Mouse (Mus musculus) B cell, adult 2 months (primary cell): ENCODE measurements around the gene Wdr46.
A peak's percentile ranks its signal among the peaks of the same experiment; 100 is the strongest.
"Not testable (repeated sequence)": the region's sequence is repeated elsewhere in the genome, so short reads cannot be mapped to it uniquely, and the experiment has no call there.

Experiments used
- DNase-seq, 2 experiments: peaks; one replicate each; pipeline ENCODE4 v3.0.0; 2022

Wdr46 gene

DNA sequence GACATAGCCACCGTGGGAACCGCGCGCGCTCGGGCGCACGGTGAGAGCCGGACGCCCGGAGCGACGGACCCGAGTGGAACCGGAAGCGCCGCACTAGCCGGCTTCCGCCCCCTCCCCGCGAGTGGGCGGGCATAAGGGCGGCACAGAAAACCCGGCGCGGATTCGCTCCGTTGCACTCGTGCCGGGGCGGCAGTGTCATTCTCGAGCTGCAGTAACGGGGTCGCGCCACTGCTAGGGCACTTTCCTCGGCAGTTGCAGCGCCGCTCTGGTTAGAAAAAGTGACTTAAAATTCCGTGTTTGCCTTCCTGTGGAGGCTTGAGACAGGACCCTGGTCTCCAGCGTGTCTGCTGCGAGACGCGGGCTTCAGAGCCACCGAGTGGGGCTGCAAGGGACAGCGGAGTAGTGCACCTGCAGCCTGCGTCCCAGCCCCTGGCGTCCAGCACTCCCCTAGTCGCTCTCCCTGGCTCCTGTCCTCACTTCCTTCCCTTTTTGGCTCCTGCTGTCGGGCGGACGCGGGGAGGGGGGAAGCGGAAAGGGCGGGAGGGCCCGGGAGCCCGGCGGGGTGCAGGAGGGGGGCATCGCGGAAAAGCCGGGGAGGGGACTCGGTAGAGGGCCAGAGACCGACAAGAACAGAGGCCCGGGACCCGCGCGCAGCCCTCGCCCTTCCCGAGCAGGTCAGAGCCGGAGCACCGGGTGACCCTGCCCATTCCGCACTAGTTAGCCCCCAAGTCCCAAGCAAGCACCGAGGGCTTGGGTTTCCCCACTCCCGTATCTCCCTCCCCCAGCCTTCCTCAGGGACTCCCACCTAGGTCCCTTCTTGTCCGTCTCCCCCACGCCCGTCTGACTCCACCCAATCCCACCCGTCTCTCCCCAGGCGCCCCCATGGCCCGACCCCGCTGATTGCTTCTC is 10.8 kb upstream of the Wdr46 start, which contains the start of gene Rgl2:
Gene Rgl2 (plus strand): TSS at position 173 of the 909 bp plus-strand sequence.
- peak; percentile 96 to 97 for DNase-seq

DNA sequence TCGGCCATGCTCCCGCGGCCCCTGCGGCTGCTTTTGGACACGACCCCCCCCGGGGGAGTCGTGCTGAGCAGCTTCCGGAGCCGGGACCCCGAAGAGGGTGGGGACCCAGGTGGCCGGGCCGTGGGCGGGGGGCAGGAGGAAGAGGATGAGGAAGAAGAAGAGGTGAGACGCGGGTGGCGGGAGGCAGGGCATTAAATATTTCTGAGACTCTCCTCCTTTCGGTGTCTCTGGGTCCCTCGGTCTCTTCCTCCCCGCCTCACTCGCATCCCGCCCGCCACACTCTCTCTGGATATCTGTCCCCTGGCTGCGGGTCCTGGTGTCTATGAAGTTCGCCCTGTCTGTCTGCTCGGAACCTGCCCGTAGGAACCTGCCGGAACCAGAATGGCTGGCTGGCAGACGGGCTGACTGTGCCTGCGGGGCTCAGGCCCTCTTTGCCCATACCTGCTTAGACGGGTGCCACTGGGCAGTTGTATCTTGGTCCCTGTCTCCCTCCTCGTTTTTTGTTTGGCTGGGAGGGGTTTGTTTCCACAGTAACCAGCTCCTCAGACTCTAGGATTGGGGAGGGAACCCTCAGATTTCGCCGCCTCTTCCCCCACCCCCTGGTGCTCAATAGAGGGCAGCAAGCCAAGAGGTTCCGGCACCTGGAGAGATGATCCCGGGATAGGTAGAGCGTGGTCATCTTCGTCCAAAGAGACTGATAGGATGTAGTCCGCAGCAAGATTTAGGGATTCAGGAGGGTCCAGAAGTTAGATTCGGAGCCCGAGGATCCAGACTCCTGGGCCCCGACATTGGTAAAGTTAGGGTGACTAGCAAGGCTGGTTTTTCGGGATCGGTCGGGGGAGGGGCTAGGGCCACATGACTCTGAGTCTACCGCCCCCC is 9.9 kb upstream of the Wdr46 start:
- DNase-seq: peak; percentile 58 to 63

DNA sequence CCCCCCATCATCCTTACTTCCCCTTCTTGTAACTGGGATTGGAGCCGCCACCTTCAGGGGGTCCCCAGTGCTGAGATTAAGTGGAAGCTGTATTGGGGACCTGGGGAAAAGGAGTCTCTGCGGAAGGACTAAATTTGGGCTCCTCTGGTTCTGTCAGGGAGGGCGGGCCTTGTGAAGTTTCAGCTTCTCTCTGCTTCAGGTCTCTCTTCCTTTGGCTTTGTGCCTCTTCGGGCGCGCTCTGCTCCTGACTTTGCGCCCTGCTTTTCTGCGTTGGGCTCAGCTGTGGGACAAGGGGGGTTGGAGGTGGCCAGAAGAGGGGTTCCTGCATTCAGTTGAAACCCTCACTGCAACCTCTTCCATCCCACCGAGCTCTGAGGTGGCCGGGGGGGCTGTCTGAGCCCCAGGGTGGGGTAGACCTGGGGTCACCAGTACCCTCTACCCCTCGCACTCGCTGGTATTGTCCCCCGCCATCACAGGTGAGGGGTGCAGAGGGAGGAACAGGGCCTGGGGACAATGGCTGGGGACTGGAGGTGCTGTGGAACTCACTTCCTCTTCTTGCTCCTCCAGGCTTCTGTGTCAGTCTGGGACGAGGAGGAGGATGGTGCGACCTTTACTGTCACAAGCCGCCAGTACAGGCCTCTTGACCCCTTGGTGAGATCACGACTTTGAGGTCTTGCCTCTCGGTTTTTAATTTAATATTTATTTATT is 9.1 kb upstream of the Wdr46 start:
- peak; percentile 29 to 35 for DNase-seq

DNA sequence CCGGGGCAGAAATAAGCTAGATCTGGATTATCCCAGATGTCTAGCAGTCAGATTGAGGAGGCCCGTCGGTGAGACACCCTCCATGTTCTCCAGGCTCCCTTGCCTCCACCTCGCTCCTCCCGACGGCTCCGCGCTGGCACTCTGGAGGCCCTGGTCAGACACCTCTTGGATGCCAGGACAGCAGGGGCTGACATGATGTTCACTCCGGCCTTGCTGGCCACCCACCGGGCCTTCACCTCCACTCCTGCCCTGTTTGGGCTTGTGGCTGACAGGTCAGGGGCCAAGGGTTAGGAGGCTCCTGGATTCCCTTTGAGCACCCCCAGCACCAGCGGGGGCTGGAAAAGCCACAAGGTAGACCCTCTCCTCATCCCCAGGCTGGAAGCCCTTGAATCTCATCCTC is 8.5 kb upstream of the Wdr46 start:
- no peak for DNase-seq

DNA sequence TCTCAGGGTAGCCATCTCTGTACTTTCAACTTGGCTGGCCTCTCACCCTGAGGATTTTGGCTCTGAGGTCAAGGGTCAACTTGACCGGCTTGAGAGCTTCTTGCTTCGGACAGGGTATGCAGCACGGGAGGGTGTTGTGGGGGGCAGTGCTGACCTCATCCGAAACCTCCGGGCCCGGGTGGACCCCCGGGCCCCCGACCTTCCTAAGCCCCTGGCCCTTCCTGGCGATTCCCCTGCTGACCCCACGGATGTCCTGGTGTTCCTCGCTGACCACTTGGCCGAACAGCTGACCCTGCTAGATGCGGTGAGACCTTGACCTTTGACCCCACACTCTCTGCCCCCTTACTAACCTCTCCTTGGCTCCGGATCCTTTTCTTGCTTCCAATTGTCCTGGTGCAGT is 8.0 kb upstream of the Wdr46 start:
- DNase-seq: no peak

DNA sequence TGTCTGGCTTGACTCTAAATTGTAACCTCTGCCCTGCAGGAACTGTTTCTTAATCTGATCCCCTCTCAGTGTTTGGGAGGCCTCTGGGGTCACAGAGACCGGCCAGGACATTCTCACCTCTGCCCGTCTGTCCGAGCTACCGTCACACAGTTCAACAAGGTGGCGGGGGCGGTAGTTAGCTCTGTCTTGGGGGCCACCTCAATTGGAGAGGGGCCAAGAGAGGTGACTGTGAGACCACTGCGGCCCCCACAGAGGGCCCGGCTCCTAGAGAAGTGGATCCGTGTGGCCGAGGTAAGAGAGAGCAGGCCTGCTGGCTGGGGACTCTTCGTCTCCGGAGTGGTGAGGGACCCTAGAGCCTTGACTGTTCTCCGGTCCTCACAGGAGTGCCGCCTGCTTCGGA is 7.5 kb upstream of the Wdr46 start:
- DNase-seq: no peak

DNA sequence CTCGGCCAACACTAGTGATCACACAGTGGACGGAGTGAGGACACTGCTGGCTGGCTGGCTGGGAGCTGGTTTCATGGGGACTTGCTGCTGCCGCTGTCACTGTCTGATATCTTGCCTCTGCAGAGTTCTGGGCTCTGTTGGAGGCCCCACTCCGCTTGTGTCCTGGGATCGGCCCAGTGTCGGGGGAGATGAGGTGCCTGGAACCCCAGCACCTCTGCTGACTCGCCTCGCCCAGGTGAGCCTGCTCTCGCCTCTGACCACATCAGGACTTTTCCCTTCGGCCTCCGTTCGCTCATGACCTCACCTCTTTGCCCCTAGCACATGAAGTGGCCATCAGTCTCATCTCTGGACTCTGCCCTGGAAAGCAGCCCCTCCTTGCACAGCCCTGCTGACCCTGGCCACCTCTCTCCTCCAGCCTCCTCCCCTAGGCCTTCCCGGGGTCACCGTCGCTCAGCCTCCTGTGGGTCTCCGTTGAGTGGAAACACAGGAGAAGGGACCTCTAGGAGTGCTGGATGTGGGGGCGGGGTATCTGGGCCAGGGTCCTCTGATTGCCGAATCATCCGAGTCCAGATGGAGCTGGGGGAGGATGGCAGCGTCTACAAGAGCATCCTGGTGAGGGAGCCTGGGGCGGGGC is 4.9 kb upstream of the Wdr46 start:
- DNase-seq: no peak

DNA sequence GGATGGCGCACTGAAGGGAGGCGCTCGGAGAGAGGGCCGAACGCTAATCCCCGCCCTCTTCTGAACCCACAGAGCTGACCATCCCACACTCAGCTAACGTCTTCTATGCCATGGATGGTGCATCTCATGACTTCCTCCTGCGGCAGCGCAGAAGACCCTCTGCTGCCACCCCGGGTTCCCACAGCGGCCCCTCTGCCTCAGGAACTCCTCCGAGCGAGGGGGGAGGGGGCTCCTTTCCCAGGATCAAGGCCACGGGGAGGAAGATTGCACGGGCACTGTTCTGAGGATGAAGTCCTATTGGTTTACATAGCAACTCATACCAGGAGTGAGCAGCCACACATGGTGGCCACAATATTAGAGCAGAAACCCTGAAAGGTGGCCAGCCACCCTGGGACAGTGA is 3.5 kb upstream of the Wdr46 start:
- DNase-seq: no peak

DNA sequence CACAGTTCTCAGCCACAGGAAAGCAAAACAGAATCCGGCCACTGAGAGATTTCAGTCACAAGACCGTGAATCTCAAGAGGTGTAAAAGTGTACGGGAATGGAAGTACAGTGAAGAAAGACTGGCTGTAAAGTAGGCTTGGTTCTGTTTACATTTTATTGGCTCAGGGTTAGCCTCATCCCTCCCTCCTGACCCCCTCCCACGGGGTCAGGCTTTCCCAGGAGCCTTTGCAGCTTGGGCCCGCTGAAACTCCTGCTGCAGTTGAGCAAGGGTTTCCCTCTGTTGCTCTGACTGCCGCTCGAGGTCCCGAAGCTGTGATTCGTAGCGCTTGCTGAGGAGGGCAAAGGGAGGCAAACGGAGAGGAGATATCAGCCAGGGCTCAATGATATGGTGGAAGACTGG is 1.7 kb upstream of the Wdr46 start:
- no peak for DNase-seq

DNA sequence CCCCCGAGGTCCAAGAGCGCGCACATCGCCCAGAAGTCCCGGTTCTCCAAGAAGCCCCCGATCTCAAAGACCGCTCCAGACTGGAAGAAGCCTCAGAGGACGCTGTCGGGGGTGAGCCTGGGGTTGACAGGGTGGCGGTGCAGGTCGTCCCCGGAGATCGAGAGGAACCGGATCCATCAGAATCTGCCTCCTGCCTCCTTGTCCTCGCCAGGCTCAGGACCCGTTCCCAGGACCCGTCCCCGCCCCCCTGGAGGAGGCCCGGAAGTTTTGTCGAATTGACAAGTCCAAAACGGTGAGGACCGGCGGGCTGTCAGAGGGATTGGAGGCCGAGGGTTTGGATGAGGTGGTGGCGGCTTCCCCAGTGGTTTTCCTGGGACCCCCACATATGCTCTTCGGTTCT is 521 bp downstream of the Wdr46 start:
- no peak for DNase-seq

DNA sequence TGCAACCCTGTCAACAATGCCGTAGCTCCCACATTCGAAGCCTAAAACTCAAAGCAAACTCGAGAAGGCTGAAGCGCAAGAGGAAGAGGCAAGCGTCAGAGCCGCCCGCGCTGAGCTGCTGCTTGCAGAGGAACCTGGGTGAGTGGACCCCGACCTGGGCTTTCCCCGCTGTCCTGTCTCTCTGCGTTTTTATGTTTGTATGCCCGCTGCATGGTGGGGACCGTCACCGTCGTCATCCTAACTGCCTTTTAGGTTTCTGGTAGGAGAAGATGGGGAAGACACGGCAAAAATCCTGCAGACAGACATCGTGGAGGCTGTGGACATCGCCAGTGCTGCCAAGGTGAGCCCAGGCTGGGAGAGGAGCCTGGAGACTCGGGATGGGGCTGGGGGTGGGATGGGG is 921 bp downstream of the Wdr46 start:
- DNase-seq: no peak

DNA sequence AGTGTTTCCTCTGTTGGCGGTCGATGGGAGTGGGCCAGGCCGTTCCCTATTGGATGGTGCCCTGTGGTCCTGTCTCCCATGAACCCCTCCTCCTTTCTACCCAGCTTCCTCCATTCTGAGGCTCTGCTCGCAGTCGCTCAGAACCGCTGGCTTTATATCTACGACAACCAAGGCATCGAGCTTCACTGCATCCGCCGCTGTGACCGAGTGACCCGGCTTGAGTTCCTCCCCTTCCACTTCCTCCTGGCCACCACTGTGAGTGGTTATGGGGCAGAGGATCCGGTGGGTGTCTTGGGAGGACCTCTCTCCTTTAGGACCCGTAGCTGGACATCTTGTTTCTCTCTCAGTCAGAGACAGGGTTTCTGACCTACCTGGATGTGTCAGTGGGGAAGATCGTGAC is 3.0 kb downstream of the Wdr46 start:
- no peak for DNase-seq

DNA sequence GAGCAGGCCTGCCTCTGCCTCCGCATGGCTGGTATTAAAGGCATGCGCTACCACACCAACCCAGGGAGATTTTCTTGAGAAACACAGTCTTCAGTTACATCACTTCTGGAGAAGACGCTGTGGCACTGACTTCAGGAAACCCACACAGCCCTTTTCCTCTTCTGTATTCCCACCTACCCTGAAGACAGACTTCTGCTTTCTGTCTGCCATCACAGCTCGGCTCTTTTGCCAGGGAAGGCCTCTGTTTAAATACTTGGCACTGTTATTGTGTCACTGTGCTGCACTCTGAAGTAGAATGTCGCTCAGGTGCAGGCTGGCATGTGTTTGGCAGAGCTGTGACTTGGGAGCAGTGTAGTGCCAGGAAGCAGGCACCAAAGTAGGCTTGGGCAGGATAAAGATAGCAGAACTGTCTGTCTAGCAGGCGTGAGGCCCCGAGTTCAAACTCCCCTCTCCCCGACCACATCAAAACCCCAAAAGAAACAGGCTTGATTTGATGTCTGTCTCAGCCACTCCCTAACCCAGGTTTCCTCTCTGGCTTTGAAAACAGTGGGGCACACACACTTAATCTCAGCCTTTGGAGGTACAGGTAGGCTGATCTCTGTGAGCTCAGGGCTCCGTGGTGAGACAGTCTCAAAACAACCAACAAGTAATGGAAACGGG is 7.1 kb downstream of the Wdr46 start:
- DNase-seq: no peak

DNA sequence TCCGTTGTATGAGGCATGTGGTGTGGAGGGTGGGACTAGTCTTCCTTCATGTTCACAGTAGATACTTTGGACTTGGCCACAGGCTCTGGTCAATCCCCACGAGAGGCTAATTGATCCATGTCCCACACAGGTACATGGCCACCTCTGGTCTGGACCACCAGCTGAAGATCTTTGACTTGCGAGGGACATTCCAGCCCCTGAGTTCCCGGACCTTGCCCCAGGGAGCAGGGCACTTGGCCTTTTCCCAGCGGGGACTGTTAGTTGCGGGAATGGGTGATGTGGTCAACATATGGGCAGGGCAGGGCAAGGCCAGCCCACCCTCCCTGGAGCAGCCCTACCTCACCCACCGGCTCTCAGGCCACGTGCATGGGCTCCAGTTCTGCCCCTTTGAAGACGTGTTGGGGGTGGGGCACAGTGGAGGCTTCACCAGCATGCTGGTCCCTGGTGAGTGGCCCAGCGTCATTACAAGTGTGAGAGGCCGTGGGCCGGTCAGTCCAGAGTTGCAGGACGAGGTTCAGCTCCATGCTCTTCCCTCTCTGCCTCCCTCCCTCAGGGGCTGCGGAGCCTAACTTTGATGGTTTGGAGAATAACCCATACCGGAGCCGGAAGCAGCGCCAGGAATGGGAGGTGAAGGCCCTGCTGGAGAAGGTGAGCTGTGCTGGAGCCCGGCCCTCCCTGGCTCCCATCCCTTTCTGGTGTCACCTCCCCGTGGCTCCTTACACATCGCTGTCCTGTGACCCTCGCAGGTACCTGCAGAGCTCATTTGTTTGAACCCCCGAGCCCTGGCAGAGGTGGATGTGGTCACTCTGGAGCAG is 7.8 kb downstream of the Wdr46 start:
- DNase-seq: no peak

DNA sequence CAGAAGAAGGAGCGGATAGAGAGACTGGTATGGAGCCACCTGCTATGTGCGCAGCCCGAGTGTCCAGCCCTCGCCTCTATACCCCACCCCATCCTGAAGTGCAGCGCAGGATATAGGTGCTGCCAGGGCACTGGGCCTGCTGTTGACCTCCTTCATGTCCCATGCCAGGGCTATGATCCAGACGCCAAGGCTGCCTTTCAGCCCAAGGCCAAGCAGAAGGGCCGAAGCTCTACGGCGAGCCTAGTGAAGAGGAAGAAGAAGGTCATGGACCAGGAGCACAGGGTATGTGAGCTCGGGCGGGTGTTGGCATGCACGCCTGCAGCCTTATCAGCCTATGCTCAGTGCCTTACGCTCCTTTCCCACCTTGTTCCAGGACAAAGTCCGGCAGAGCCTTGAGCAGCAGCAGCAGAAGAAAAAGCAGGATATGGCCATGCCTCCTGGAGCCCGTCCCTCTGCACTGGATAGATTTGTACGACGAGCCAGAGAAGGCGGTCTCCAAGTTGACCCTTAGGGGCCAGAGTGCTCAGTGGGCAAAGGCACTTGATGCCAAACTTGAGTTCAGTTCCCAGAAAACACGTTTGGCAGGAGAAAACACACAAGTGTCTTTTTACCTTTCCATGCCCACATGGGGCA is 8.6 kb downstream of the Wdr46 start:
- DNase-seq: no peak

DNA sequence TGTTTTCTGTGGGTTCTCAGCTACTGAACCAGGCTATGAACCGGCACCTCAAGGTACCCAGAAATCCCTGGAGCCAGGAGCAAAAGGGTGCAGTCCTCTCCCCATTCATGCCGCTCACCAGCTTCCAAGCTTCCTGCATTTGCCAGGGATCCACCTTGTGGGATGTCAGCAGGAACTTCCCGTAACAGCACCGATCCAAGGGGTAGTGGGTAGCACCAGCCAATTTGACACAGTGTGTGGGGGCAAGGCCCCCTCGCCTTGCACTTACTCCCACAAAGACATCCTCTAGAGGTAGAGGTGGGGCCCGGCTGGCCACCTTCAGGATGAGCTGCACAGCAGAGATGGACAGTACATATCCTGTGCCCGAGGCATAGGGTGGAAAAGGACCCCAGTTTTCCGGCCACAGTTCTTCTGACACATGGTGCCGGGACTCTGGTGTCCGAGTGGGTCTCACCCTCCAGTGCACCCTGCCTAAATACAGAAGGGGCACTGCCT is 9.7 kb downstream of the Wdr46 start:
- no peak for DNase-seq

DNA sequence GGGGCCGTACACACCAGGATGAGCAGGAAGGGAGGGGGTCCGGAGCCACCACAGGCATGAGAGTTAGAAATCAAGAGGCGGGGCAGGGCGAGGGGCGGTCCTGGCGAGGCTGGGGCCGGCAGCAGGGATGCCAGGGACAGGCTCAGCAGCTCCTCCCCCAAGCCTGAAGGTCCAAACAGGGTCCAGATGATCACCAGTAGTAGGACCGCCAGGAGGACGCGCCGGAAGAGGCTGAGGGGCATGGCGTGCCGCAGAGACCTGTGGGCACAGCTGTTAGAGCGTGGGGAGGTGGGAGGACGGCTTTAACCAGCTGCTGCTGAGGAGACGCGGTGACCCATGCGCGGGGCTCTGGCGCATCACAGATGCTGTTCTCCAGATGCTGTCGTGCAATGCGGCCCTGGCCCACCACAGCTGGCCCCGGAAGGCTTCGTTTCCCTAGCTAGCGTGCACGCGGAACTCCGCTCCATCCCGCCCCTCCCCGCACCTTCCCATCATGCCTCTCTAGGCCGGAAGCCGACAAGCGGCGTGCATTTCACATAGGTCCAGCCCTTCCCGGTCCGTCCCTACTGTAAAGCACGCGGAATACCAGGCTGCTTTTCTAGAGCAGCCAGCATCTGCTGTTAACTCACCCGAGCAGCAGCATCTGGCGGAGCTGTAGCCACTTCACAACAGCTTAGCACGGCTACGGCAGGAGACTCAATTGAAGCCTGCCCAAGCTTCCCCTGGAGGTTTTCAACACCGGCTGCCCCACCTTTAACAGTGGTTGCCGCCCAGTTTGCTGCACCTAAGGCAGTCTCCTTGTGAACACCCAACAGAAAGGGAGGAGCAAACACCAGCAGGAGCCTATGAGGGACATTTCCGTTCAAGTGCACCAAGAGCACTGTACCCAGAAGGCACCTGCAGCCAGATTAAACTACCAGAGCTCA is 10.8 kb downstream of the Wdr46 start, which contains the start of gene B3galt4:
Gene B3galt4 (minus strand): TSS at position 468 of the 926 bp plus-strand sequence.
- peak; percentile 72 to 75 for DNase-seq

DNA sequence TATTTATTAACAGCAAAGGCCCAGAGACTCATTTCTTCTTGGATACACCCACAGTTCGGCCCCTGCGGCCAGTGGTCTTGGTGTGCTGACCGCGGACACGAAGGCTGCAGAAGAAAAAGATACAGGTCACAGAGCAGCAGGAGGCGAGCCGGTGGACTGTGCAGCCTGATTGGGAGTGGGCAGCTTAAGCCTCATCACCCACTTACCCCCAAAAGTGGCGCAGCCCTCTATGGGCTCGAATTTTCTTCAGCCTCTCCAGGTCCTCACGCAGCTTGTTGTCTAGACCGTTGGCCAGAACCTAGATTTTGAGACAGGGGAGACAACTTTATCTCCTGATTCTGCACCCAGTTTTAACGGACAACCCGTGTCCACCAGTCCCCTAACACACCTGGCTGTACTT is 11.6 kb downstream of the Wdr46 start:
- not testable (repeated sequence) for DNase-seq

DNA sequence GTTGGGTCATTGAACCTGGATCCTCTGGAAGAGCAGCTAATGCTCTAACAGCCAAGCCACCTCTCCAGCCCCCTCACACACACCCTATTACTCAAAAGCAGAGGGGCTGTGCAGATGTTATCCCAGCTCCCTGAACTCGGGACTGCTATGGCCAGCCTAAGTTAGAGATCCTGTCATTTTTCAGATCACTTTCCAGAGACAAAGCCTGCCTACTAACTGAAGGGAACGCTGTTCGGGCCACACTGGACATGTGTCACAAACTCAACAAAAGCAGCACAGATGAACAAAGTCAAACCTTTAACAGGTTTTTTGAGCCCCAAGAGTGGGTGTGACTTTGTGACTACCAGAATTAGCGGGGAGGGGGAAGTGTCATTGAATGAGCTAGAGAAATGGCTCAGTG is 12.4 kb downstream of the Wdr46 start:
- no peak for DNase-seq
